Mouse (Mus musculus) brown adipose tissue, adult 24 weeks (tissue): ENCODE results near the gene Rimkla. TPM values are rescaled to one million over a fixed set of nuclear protein-coding genes. Genes with fewer than 3 reads are reported as not detected.
"Not testable (repeated sequence)": the region's sequence is repeated elsewhere in the genome, so short reads cannot be mapped to it uniquely, and the experiment has no call there.

Experiments
- H3K27ac ChIP-seq: fragments of 200-500 bp; replicated peaks from 2 replicates; pipeline ENCODE4 v1.5.1; 2012; ENCODE audit warnings: low read depth, mild to moderate bottlenecking, low read length
- H3K4me1 ChIP-seq: fragments of 200-500 bp; 2 replicates; pipeline ENCODE4 v1.6.1; 2012; ENCODE audit warnings: low read length, mixed read lengths; ENCODE audit not compliant: control insufficient read depth, insufficient read depth, insufficient read length
- H3K4me3 ChIP-seq: fragments of 200-500 bp; 2 replicates; pipeline ENCODE4 v1.5.1; 2012; ENCODE audit warnings: low read depth, mild to moderate bottlenecking, low read length, moderate library complexity; ENCODE audit not compliant: insufficient read depth
- polyA plus RNA-seq: library from polyadenylated mRNA; stranded (reverse); fragments of >200 nt; gene quantifications from 2 replicates; pipeline ENCODE4 v1.2.4, GENCODE M21; 2012; ENCODE audit not compliant: missing spikeins, insufficient read depth, insufficient read length

Rimkla gene
- polyA plus RNA-seq: not detected in 2 replicates

DNA sequence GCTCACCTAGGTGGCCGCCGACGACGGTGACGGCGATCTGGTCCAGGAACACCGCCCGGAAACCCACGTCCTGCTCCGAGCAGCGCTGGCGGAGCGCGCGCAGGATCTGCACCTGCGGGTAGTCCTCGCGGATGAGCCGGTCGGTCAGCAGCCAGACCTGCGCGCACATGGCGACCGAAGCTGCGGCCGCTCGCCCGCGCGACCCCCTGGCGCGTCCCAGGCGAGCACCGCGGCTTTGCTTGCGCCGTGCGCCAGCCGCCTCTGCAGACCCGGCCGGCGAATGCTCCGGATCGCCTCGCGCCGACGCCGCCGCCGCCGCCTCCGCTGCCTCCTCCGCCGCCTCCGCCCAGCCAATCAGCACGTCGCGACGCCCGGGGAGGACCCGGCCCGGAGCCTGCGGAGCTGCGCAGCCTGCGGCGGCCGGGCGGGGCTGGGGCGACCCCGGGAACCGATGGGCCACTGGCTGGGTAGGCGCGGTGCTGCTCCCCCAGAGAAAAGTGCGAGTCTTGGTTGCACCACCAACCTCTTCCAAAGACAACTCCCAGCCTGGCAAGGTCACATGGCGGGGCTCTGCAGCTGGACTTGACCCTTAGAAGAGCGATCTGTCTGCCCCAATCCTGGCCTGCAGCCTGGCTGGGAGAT, at the start of gene Rimkla:
Gene Rimkla, minus strand, starts transcription at position 338 of the 642 bp plus-strand sequence.
- peak within 1 kb of the TSS; percentile 68 for H3K4me3 ChIP-seq
- H3K4me1 ChIP-seq: no peaks in the 10 kb centered on the region
- H3K27ac ChIP-seq: no peak within 1 kb of the TSS

DNA sequence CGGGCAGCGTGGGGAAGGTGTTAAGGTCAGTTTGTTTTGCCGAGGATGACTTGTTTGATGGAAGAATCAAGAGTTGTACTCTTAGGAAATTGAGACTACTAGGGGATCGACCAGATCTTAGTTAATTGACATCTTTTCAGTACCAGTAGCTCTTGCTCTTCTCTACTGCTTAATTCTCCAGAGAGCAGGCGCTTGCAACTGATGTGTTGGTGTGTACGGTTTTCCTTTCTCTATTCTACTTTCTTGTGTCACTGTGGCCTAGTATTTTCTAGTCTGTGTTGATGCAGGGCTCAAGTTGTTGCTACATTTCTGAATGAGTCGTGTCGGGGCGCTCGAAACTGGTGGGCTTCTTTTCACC, 48.1 kb upstream of the Rimkla start:
- peak overlapping the region; percentile 45; the same call in 1 of the 2 replicates for H3K27ac ChIP-seq
- H3K4me3 ChIP-seq: peak overlapping the region; percentile 94
- H3K4me1 ChIP-seq: peaks cover 6% of the 10 kb centered on the region

DNA sequence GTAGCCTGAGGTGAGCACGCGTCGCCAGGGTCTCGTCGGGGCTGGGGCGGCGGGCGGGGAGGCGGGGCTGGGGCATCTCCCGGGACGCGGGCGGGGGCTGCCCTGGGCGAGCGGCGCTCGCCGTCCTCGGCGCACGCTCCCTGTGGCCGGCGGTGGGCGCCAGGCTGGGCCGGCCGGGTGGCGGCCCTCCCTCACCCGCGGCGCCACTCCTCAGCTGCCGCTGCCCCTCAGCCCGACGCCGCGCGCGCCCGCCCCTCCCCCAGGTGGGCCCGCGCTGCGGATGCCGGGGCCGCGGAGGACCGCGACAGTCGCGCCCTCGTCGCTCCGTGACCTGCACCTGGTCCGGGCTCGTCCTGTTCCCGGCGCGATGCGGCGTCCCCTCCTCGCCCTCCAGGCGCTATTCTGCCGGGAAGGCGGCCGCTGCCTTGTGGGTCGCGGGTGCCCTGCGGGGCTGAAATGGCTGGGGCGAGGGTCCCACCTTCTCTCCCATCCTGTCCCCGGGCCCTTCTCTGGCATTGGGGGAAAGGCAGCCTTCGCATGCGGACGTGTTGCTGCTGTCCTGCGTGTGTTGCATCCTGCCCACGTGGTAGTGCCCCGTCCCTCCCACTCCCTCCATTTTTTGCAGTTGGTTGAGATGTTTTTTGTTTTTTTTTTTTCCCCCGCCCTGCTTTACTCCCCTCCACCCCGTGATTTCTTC, 47.6 kb upstream of the Rimkla start:
- peak overlapping the region; percentile 83 for H3K27ac ChIP-seq
- H3K4me1 ChIP-seq: peaks cover 6% of the 10 kb centered on the region
- peak overlapping the region; percentile 94 for H3K4me3 ChIP-seq

GRCm38 (mm10) chr4:119539031-119539824, 46.8 kb upstream of the Rimkla start, which contains the start of gene Frg2f1:
Gene Frg2f1 (minus strand): TSS chr4:119539529.
- peak within 1 kb of the TSS; percentile 94 for H3K4me3 ChIP-seq
- H3K4me1 ChIP-seq: peaks cover 6% of the 10 kb centered on the region
- H3K27ac ChIP-seq: peak within 1 kb of the TSS; percentile 88

- no peak overlapping the region for H3K27ac ChIP-seq
Measured at GRCm38 (mm10) chr4:119537436-119537835, 45.0 kb upstream of the Rimkla start.

DNA sequence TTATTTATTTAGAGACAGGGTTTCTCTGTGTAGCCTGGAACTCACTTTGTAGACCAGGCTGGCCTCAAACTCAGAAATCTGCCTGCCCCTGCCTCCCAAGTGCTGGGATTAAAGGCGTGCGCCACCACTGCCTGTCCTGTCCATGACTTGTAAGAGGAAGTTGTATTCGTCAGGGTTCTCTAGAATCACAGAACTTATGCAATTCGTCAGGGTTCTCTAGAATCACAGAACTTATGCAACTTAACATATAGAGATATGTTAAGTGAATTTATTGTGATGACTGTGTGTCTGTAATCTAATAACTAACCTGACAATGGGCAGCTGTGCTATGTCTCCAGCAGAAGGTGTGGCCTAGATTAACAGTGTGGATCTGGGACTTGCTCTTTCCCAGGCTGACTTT, 44.2 kb upstream of the Rimkla start, which contains the start of gene Foxj3:
Gene Foxj3, plus strand, starts transcription at position 390 of the 400 bp plus-strand sequence.
- not testable (repeated sequence) for H3K4me3 ChIP-seq, H3K4me1 ChIP-seq, H3K27ac ChIP-seq

More at GRCm38 (mm10) chr4:119537436-119537835, 45.0 kb upstream of the Rimkla start:
- Histone ChIP-seq H3K4me3 (no peak overlapping the region), H3K4me1 (peaks cover 6% of the 10 kb centered on the region; the same call in 1 of the 2 replicates)

DNA sequence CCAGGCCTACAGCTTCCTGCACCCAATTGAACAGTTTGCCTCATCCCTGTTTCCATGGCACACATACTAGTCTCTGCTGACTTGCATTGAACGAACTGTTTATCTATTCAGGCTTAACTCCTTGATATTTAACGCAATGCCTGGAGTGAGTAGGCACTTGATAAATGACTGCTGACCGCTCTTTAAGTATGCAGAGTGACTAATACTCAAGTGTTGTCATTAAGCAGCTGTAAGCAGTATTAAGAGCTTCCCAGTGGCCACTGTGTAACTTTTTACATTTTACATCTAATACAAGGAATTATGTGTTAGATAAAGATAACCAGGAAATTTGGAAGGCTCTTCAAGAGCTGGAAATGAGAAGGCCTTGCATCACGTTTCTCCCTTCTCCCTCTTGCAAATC, 42.7 kb upstream of the Rimkla start:
- Histone ChIP-seq H3K4me1 (peaks cover 3% of the 10 kb centered on the region; the same call in 1 of the 2 replicates), H3K4me3 (no peak overlapping the region), H3K27ac (no peak overlapping the region)

- Histone ChIP-seq H3K4me3 (no peak overlapping the region), H3K4me1 (no peaks in the 10 kb centered on the region)
Measured at GRCm38 (mm10) chr4:119531813-119532212, 39.4 kb upstream of the Rimkla start.

DNA sequence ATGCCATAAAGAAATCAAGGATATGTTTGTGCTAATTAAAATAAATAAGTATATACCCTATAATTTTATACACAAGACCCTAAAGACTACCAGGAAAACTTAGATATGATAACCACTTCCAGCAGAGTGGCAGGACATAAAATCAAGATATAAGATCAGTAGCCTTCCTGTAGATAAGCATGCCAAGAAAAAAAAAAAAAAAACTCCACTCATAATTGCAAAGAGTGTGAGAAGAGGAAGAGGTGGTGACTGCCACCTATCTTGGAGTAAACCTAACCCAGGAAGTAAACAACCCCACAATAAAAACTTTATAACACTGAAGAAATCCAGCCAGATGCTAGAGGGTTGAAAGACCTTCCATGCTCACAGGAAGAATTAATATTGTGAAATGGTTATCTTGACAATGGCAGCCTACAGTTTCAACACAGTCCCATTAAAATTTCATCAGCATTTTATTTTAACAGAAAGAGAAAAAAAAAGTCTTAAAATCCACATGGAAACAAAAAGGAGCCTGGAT, 34.0 kb upstream of the Rimkla start:
- no peak overlapping the region for H3K27ac ChIP-seq
- no peaks in the 10 kb centered on the region for H3K4me1 ChIP-seq
- no peak overlapping the region for H3K4me3 ChIP-seq

More at GRCm38 (mm10) chr4:119531813-119532212, 39.4 kb upstream of the Rimkla start:
- no peak overlapping the region for H3K27ac ChIP-seq

GRCm38 (mm10) chr4:119524466-119524865, 32.0 kb upstream of the Rimkla start:
- no peaks in the 10 kb centered on the region for H3K4me1 ChIP-seq
- H3K4me3 ChIP-seq: no peak overlapping the region
- no peak overlapping the region for H3K27ac ChIP-seq

DNA sequence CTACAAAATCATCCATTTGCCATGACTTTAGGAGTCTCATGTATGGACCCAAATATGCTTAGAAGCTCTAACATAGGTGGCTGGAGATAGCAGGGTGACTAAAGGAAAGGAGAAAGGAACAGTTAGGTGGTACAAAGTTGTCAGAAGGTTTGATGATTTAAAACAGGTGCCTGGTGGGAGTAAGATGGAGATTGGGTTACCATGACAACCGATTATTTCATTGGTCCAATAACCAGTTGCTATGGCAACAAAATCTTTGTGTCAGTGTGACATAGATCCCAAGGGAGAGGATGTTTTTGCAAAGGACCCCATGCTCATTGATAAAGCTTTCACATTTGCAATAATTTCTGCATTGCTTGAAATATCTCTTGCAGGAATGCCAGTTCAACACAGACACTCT, 31.6 kb upstream of the Rimkla start:
- H3K4me3 ChIP-seq: no peak overlapping the region
- H3K4me1 ChIP-seq: no peaks in the 10 kb centered on the region
- no peak overlapping the region for H3K27ac ChIP-seq

DNA sequence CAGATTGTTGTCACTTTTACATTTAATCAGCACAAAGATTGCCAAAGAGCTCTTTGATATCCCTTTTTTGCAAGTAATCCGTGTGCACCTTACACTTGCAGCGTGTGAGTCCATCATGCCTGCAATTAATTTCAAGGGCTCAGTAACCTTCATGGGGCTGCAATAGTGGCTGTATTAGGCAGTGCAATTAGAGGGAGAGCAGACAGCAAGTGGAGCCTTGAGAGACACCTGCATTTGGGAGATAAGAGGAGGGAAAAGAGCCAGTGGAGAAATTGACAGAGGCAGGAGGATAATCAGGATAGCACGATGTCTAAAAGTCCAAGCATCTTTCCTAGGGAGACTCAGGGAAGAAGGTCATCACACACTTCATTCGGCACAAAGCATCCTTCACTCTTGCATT, 31.1 kb upstream of the Rimkla start:
- Histone ChIP-seq H3K4me3 (no peak overlapping the region), H3K4me1 (no peaks in the 10 kb centered on the region), H3K27ac (no peak overlapping the region)

- Histone ChIP-seq H3K27ac (no peak overlapping the region), H3K4me3 (no peak overlapping the region), H3K4me1 (no peaks in the 10 kb centered on the region)
Measured at GRCm38 (mm10) chr4:119512731-119513141, 20.3 kb upstream of the Rimkla start.

DNA sequence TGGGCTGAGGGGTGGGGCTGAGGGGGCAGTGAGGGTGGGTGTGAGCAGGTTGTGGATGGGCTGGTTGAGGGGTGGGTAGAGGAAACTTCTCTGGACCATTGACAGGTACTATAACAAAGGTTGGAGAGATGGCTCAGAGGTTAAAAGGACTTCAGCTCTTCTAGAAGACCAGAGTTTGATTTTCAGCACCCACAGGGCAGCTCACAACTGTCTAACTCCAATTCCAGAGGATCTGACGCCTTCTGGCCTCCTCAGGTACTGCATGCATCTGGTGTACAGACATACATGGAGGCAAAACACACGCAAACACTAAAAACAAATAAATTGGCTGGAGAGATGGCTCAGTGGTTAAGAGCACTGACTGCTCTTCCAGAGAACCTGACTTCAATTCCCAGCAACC, 19.2 kb upstream of the Rimkla start:
- Histone ChIP-seq H3K27ac (no peak overlapping the region), H3K4me3 (no peak overlapping the region), H3K4me1 (no peaks in the 10 kb centered on the region)

DNA sequence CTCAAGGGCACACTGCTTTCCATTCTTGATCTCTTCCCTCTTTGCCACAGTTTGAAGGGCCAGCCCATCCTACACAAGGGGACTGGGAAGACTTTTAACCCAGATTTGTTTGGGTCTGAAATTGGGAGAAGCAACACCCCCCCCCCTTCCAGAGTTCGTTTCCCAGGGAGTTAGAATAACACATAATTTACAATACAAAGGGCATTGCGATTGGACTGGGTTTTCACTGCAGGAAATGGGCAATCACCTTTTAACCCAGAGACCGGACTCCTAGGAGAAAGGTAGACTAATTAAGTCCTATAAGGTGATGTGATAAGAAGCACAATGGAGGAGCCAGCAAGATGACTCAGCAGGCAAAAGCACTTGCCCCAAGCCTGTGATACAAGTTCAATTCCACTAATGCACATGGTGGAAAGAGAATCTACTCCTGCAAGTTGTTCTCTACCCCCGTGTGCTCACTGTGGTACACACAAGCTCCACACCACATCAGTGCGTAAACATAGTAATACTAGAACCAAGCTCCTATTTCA, 6.0 kb upstream of the Rimkla start:
- no peak overlapping the region for H3K4me3 ChIP-seq
- H3K27ac ChIP-seq: no peak overlapping the region
- H3K4me1 ChIP-seq: no peaks in the 10 kb centered on the region
